Mouse (Mus musculus) stomach, postnatal 0 days (tissue): Measurements from ENCODE around the gene Zswim1.

Experiments used
- CTCF ChIP-seq: IDR thresholded peaks from 2 replicates; pipeline ENCODE4 v1.5.1; 2016; ENCODE audit warnings: antibody characterized with exemption, low read depth, mild to moderate bottlenecking, moderate library complexity
- EP300 ChIP-seq: optimal IDR thresholded peaks from 2 replicates; pipeline ENCODE3; 2016; ENCODE audit warnings: antibody characterized with exemption

- TF ChIP-seq CTCF (no peak), EP300 (no peak)
Measured at GRCm38 (mm10) chr2:164779481-164780086, 42.9 kb upstream of the Zswim1 start, which contains the start of gene Tnnc2.
